Mouse (Mus musculus): ENCODE results near the gene Foxj2. TPM values are rescaled to one million over a fixed set of nuclear protein-coding genes. Genes with fewer than 3 reads are reported as not detected.
A peak's percentile ranks its signal among the peaks of the same experiment; 100 is the strongest.

Gene Foxj2
- total RNA-seq, 2 experiments from 2014 or later = 27.1 to 28.6 TPM

DNA sequence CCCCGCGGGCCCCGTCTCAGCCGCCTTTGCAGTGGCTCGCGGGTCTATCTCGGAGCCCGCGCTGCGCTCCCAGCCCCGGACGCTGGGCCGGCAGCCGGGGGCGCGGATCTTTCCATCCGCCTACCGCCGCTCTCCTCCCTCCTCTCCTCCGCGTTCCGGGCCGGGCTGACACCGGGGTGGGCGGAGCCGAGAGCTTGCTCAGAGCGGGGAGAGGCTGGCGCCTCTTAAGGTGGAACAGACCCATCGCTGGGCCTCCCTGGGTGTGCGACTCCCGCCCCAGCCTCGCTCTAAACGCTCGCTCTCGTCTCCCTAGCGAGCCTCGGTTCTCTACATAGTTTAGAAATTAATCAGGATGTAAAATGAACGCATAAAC lies 8.4 kb upstream of the Foxj2 start:
- intact Hi-C loops (cut with DNase I) = loop anchor here (1.0 kb wide), 1 partner anchor 8 kb away; the partner anchor contains the start of gene Foxj2
- DNase-seq (ENCODE audit: low spot score in 2 of 2) = peak; percentile 90 to 94

- intact Hi-C loops (cut with DNase I) = loop anchor here (1.0 kb wide), 1 partner anchor 7 kb away; the partner anchor contains the start of gene Foxj2
- DNase-seq (ENCODE audit: low spot score in 2 of 2) = peak in 1 of 2 experiments; percentile 63
Measured at GRCm38 (mm10) chr6:122811771-122812600, 7.7 kb upstream of the Foxj2 start.

- intact Hi-C loops (cut with DNase I) = no loop called here
- no peak for DNase-seq (ENCODE audit: low spot score in 2 of 2)
Measured at GRCm38 (mm10) chr6:122812716-122813115, 7.0 kb upstream of the Foxj2 start.

- intact Hi-C loops (cut with DNase I) = no loop called here
- no peak for DNase-seq (ENCODE audit: low spot score in 2 of 2)
Measured at GRCm38 (mm10) chr6:122813640-122814039, 6.1 kb upstream of the Foxj2 start.

DNA sequence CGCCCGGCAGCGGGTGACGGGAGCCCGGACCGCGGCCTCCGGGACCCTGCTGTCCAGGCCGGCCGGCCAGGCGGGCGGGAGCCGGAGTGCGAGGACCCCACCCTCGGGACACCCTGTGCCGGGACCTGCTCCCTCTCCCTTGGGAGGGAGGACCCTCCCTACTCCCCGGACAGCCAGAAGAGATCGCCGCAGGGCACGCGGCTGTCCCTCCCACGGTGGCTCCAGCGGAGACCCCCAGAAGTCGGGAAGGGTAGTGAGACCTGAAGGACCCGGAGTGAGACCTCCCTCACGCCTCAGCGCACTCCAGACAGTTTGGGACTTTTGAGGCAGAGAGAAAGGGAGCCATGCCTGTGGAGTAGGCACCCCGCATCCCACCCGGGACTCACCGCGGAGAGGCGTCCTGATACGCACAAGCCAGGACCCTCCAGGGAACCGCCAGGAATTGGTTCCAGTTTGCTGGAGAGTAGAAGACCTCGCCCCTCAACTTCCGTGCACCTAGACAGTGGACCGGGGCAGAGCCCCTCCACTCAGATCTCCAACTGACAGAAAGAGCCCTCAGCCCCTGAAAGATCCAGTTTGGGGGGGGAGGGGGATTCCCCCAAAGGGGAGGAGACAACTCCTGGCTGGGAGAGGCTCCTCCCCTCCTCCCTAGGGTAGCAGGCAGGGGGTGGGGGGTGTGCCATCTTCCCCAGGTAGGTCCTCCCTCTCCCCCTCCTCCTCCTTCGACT lies 521 bp downstream of the Foxj2 start:
- intact Hi-C loops (cut with DNase I) = no loop called here
- no peak for DNase-seq (ENCODE audit: low spot score in 2 of 2)

- intact Hi-C loops (cut with DNase I) = no loop called here
- no peak for DNase-seq (ENCODE audit: low spot score in 2 of 2)
Measured at GRCm38 (mm10) chr6:122820799-122821650, 1.3 kb downstream of the Foxj2 start.

- no peak for DNase-seq (ENCODE audit: low spot score in 2 of 2)
- intact Hi-C loops (cut with DNase I) = no loop called here
Measured at GRCm38 (mm10) chr6:122821822-122822221, 2.1 kb downstream of the Foxj2 start.

DNA sequence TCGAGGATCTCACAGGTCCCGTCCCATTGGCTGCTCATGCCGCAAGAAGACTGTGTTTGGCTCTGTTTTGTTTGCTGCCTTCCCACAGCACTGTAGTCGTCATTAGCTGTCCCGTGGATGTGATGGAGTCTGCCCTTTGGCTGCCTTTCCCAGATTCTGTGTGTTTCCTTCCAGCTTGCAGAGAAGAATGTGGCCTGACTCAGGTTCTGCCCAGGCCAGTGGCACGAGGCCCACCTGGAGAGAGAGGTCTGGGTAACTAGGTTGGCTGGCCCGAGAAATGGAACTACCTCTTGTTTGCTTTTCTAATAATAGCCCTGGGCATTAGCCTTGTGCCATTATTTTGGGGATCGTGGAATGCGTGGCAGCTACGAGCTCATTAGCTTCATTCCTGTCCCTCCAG lies 4.4 kb downstream of the Foxj2 start:
- no peak for DNase-seq (ENCODE audit: low spot score in 2 of 2)
- intact Hi-C loops (cut with DNase I) = no loop called here

DNA sequence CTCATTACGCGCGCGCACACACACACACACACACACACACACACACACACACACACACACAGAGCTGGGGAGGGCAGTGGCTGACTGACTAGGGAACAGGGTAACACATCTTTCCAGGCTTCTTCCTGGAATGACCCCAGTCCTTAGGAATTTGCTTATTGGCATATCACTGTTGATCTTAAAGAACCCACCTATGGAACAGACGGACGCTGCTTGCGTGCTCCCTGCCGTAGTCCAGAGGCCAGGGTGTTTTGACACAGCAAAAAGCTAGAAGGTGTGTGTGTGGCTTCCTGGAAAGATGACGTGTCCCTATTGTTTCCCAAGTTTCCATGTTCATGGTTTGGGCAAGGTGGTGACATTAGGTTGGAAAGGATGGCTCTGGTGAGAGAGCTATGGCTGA lies 5.5 kb downstream of the Foxj2 start:
- no peak for DNase-seq (ENCODE audit: low spot score in 2 of 2)
- intact Hi-C loops (cut with DNase I) = no loop called here

DNA sequence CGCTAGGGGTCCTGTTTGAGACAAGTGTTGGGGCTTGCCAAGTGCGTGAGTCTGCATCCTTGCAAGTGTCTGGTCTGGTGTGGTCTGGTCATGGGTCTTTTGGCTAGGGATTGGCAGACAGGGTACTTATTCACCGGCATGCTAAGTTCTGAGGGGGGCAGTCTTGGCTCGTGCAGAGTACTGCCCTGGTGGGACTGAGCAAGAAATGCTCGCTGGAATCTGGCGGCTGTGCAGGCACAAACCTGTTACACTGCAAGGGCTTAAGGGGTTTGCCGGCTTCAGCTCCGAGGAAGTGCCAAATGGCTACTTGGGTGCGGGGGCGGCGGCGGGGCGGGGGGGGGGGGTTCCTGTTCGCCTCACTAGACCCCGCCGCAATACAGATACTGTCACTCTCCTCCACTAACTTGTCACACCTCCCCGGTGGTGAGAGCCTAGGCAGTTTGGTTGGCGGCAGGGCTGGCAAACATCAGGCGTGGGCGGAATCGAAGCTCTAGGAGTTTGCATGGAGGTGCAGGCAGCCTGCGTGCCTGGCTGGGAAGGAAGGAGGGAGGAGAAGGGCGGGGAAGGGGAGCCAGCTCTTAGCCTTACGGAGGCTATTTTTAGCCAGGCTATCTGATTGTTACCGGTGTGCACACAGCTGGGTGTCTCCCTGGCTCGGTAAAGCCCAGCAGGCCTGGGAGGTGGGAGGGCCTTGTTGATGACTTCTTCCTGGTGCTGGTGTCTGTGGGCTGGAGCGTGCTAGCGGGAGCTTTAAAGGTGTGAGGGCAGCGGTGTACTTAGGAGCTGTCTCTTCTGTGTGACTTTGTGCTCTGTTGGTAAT lies 6.4 kb downstream of the Foxj2 start:
- intact Hi-C loops (cut with DNase I) = loop anchor here (2.0 kb wide), 1 partner anchor 61 kb away; no protein-coding TSS in a partner anchor

DNA sequence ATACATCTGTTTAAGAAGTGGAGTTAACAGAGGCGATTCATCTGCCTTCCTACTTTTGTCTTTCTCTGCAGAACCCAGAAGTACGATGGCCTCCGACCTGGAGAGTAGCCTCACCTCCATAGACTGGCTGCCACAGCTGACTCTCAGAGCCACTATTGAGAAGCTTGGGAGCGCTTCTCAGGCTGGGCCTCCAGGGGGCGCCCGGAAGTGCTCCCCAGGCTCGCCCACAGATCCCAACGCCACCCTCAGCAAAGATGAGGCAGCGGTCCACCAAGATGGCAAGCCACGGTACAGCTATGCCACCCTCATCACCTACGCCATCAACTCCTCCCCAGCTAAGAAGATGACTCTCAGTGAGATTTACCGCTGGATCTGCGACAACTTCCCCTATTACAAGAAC lies 8.4 kb downstream of the Foxj2 start:
- intact Hi-C loops (cut with DNase I) = loop anchor here (2.0 kb wide), 1 partner anchor 47 kb away; the partner anchor contains the start of gene Necap1
- no peak for DNase-seq (ENCODE audit: low spot score in 2 of 2)

More for the DNA sequence above, 6.4 kb downstream of the Foxj2 start:
- DNase-seq (ENCODE audit: low spot score in 2 of 2) = peak; percentile 85 to 95

DNA sequence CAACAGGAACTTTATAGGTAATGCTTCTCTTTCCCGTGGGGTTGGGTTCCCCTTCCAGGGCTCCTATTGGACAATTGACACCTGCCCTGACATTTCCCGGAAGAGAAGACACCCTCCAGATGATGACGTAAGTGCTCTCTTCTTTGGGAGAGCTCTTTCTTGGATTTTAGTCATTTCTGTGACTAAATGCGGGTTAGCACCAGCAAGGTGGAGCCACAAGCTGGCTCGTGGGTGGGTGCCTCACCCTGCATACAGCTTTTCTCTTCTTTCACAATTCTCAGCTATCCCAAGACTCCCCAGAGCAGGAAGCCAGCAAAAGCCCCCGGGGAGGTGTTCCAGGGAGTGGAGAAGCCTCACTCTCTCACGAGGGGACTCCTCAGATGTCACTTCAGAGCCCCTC lies 13.2 kb downstream of the Foxj2 start:
- DNase-seq (ENCODE audit: low spot score in 2 of 2) = peak in 1 of 2 experiments; percentile 73
- intact Hi-C loops (cut with DNase I) = no loop called here

DNA sequence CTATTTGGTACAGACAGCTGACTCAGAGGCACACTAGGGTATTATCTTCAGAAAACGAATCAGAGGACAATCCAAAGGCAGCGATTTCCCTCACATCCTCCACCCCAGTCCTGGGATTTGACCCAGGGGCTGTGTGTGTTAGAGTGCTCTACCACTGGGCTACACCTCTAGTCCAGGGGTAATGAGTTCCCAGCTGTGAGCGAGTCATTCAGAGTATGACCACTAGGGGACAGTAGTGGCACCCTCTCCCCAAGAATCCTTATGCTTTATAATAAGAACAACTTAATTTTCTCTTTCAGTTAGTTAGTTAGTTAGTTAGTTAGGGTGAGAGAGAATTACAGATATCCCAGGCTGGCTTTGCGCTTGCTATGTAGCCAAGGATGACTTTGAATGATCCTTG lies 14.7 kb downstream of the Foxj2 start:
- no peak for DNase-seq (ENCODE audit: low spot score in 2 of 2)
- intact Hi-C loops (cut with DNase I) = no loop called here

- no peak for DNase-seq (ENCODE audit: low spot score in 2 of 2)
- intact Hi-C loops (cut with DNase I) = no loop called here
Measured at GRCm38 (mm10) chr6:122836974-122837373, 17.3 kb downstream of the Foxj2 start.

GRCm38 (mm10) chr6:122837539-122837938 lies 17.8 kb downstream of the Foxj2 start:
- no peak for DNase-seq (ENCODE audit: low spot score in 2 of 2)
- intact Hi-C loops (cut with DNase I) = no loop called here

GRCm38 (mm10) chr6:122843759-122844158 lies 24.0 kb downstream of the Foxj2 start:
- intact Hi-C loops (cut with DNase I) = no loop called here
- no peak for DNase-seq (ENCODE audit: low spot score in 2 of 2)

GRCm38 (mm10) chr6:122852696-122853095 lies 33.0 kb downstream of the Foxj2 start:
- no peak for DNase-seq (ENCODE audit: low spot score in 2 of 2)
- intact Hi-C loops (cut with DNase I) = no loop called here

DNA sequence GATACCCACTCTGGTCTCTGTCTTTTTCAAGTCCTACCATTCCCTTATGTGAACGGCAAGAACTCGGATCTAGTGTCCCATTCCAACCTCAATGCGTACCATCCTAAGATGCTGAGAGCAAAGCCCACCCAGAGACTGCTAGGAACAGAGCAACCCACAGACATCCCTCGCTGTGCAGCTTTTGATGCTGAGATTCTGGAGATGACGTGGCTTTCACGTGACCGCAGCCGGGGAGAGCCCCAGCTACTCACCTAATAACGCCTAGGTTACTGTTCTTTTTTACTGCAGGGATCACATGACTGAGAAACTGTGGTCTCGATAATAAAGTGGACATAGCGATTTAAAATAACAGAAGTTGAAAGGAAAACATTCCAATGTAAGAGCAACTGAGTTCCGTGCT lies 34.8 kb downstream of the Foxj2 start:
- intact Hi-C loops (cut with DNase I) = no loop called here
- no peak for DNase-seq (ENCODE audit: low spot score in 2 of 2)

DNA sequence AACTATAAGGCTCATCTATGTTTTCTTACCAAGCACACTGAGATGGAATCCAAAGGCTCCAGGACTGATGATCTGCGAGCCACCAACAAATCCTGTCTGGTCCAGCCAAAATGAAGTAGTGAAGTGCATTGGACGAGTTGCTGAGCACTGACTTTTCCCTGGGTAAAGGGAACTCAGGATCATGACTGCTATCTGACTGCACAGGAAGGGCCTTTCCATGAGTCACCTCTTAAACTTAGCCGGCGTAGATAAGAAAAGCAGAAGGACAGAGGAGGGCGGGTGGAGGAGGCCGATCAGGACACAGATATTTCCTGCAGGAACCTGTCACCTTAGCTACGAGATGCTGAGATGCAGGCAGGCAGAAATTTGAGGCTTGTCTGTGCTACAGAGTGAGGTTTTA lies 36.2 kb downstream of the Foxj2 start, which contains the start of gene C3ar1:
Gene C3ar1, minus strand, starts transcription at position 207 of the 400 bp plus-strand sequence.
- no peak for DNase-seq (ENCODE audit: low spot score in 2 of 2)
- intact Hi-C loops (cut with DNase I) = no loop called here

Measured in left cerebral cortex, postnatal 25 days (tissue).